Mouse (Mus musculus): ENCODE results near the gene Ankrd33.

DNA sequence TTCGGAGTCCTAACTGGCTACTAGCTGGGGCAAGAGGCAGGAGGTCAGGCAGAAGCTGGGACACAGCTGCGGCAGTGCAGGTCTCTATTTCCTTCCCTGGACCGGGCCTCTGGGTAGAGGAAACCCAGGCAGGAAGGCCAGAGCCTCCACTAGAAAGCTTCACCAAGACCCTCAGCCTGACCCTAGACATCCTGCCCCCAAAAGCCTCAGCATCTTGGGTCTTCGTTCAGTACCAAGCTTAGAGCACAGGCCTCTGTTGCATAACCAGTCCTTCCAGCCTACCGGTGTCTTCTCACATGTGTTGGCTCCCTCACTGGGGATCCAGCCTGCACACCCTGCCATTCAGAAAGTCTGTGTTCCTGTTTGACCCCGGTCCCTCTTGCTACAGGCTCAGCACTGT lies 17.2 kb downstream of the Ankrd33 start:
- no peak for TF ChIP-seq GABPA (IDR thresholded peaks at IDR 0.05; ENCODE audit: low read depth, low read length)
- no peak for TF ChIP-seq ETS1 (IDR thresholded peaks at IDR 0.05; ENCODE audit: low read depth, low read length)
- TF ChIP-seq SIN3A (IDR thresholded peaks at IDR 0.05; ENCODE audit: low read length), result no peak
- no peak for TF ChIP-seq E2F4 (IDR thresholded peaks at IDR 0.05; ENCODE audit: borderline replicate concordance, low read depth, low read length)
- no peak for TF ChIP-seq POLR2A (IDR thresholded peaks at IDR 0.05; ENCODE audit: control insufficient read depth in 1 of 2, insufficient read depth in 1 of 2, low read depth in 1 of 2, low read length in 2 of 2, poor library complexity in 1 of 2)
- no peak for TF ChIP-seq RAD21 (IDR thresholded peaks at IDR 0.05; ENCODE audit: low read depth, low read length)
- TF ChIP-seq CTCF (IDR thresholded peaks at IDR 0.05 in 2 of 3, conservative IDR thresholded peaks at IDR 0.05 in 1 of 3; ENCODE audit: control insufficient read depth in 1 of 3, insufficient read depth in 1 of 3, low read depth in 2 of 3, low read length in 3 of 3, poor library complexity in 1 of 3, severe bottlenecking in 1 of 3), result no peak
- no peak for TF ChIP-seq JUND (IDR thresholded peaks at IDR 0.05; ENCODE audit: low read depth, low read length)
- no peak for TF ChIP-seq TCF12 (IDR thresholded peaks at IDR 0.05; ENCODE audit: low read depth, low read length)
- no peak for TF ChIP-seq ZKSCAN1 (IDR thresholded peaks at IDR 0.05; ENCODE audit: low read depth, low read length)
- no peak for TF ChIP-seq TAL1 (IDR thresholded peaks at IDR 0.05; ENCODE audit: low read length)
